Mouse (Mus musculus) heart, postnatal 10 days (tissue): ENCODE results near the gene Ssty1. TPM values are rescaled to one million over a fixed set of nuclear protein-coding genes. Genes with fewer than 3 reads are reported as not detected.
"Not testable (repeated sequence)": the region's sequence is repeated elsewhere in the genome, so short reads cannot be mapped to it uniquely, and the experiment has no call there.

ENCODE experiments used
- DNase-seq, 2 experiments: peaks; one replicate each; pipeline ENCODE4 v3.0.0; 2021
- intact Hi-C: fragments of 180-260 bp; cut with DNase I; formaldehyde crosslinking; loops from one replicate; pipeline ENCODE4 v1.15.1; 2025
- total RNA-seq, 2 experiments: library from RNA; stranded (reverse); gene quantifications; 2 replicates each; pipeline ENCODE4 v1.2.3; 2021

The Ssty1 gene
- total RNA-seq: not detected

DNA sequence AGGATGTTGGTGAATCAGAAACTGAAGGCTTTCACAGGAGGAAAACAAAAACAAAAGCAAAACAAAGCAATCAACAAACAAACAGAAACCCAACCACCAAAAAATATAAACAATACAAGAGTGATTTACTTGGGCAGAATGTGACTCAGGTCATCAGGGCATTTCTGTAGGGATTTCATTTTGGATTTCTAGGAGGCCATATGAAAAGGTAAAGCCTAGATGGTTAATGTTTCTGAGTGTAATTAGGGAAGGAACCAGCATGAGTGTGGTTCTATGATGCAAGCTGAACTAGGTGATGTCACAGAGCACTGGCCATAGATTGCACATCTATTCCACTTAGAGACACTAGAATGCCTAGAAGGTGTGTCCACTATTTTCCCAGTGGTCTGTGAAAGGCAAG is at the start of gene Ssty1:
Gene Ssty1, plus strand, starts transcription at position 301 of the 400 bp plus-strand sequence.
- intact Hi-C loops, DNase-seq: not testable (repeated sequence)

- intact Hi-C loops, DNase-seq: not testable (repeated sequence)
Observed at GRCm38 (mm10) chrY:18061712-18062111, 27.2 kb upstream of the Ssty1 start, which contains the start of gene Gm21764. TSS of gene Gm21764 (minus strand) at chrY:18061812.

Other genes with a start within 250 kb of the Ssty1 start
- not detected for gene Gm21904, start 242.8 kb upstream of the Ssty1 start, total RNA-seq
- not detected for gene Gm20772, start 214.4 kb upstream of the Ssty1 start, total RNA-seq
- not detected for gene Gm20831, start 214.4 kb upstream of the Ssty1 start, total RNA-seq
- not detected for gene Srsy, start 151.8 kb upstream of the Ssty1 start, total RNA-seq
- not detected for gene Gm21764, start 27.3 kb upstream of the Ssty1 start, total RNA-seq